Mouse (Mus musculus) E14TG2a.4 (cell line): ENCODE data around the gene 1810049J17Rik.
A peak's percentile ranks its signal among the peaks of the same experiment; 100 is the strongest.

ENCODE experiments used
- H3K27me3 ChIP-seq: 2 replicates; pipeline ENCODE4 v1.6.1; 2014; ENCODE audit warnings: low read length, control low read depth; ENCODE audit not compliant: insufficient read depth
- H3K36me3 ChIP-seq: 2 replicates; pipeline ENCODE4 v1.6.1; 2014; ENCODE audit warnings: low read length, control low read depth; ENCODE audit not compliant: insufficient read depth
- H3K4me1 ChIP-seq: replicated peaks from 2 replicates; pipeline ENCODE4 v1.6.1; 2014; ENCODE audit warnings: low read depth, low read length, control low read depth
- H3K4me3 ChIP-seq: replicated peaks from 2 replicates; pipeline ENCODE4 v1.5.1; 2014; ENCODE audit warnings: mild to moderate bottlenecking, low read length
- H3K9me3 ChIP-seq: 2 replicates; pipeline ENCODE4 v1.6.1; 2014; ENCODE audit warnings: low read length, control low read depth
- CTCF ChIP-seq: conservative IDR thresholded peaks from 2 replicates; pipeline ENCODE4 v1.5.1; 2014; ENCODE audit warnings: low read length
- NANOG ChIP-seq: IDR thresholded peaks from 2 replicates; pipeline ENCODE4 v1.6.1; 2014; ENCODE audit warnings: borderline replicate concordance, low read length, mixed read lengths
- POU5F1 ChIP-seq: IDR thresholded peaks from 2 replicates; pipeline ENCODE4 v1.6.1; 2014; ENCODE audit warnings: low read length, borderline replicate concordance

The 1810049J17Rik gene

DNA sequence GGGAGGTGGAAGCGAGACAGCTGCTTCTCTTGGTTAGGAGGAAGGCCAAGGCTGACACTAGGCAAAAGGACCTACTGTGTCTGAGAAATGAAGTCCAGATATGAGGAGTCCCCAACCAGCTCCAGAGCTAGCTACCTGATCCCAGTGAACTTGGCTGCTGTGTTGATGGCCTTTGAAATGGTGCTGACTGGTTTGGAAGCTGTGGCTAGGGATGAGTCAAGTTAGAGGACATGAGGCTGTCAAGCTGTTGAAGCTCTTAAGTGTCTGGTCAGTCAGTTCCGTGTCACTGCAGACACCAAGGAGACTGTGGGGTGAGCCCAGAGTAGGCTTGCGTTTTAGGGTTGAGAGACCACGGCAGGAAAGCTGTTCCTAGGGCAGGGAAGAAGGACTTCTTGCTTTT lies 12.7 kb upstream of the 1810049J17Rik start:
- H3K4me3 ChIP-seq = no peak overlapping the region
- no peaks in the 10 kb centered on the region for H3K27me3 ChIP-seq
- peaks cover 54% of the 10 kb centered on the region for H3K4me1 ChIP-seq
- no peak for TF ChIP-seq NANOG
- no peak for TF ChIP-seq POU5F1
- no peak for TF ChIP-seq CTCF
- peaks cover 12% of the 10 kb centered on the region for H3K36me3 ChIP-seq
- H3K9me3 ChIP-seq = no peaks in the 10 kb centered on the region

DNA sequence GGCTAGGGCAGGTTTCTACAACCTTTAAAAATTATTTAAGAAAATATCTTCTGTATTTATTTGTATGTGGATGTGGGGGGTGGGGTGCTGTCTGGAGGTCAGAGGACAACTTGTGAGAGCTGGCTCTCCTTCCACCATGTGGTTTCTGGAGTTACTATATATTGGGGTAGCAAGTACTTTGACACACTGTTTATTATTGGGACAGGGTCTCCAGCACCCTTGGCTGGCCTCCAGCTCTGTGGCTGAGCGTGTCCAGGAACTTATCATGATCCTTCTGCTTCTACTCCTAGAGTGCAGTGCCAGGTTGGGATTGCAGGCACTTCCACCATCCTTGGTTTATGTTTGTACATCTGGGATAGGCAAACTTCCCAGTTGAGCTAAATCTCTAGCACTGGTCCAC lies 9.6 kb upstream of the 1810049J17Rik start:
- TF ChIP-seq NANOG (no peak), POU5F1 (no peak), CTCF (no peak)
- H3K27me3 ChIP-seq = no peaks in the 10 kb centered on the region
- H3K4me3 ChIP-seq = no peak overlapping the region
- peaks cover 59% of the 10 kb centered on the region for H3K4me1 ChIP-seq
- no peaks in the 10 kb centered on the region for H3K9me3 ChIP-seq
- H3K36me3 ChIP-seq = peaks cover 20% of the 10 kb centered on the region

DNA sequence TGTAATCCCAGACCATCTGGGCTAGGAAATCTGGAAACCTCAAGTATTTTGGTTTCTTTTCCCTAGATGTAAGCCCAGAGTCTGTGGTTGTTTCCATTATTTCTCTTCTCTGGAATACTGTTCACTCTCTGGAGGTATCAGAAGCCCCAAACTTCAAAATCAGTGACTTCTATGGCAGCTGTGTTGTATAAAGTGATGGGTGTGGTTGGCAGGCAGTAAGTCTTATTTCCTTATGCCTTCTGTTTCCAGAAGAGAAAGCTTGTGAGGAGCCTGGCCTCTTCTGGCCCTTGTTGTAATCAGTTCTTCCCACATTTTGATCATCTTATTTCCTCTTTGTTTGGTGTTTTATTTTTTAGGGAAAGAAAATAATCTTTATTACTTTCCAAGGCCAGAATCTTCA lies 9.2 kb upstream of the 1810049J17Rik start:
- Histone ChIP-seq H3K36me3 (peaks cover 24% of the 10 kb centered on the region), H3K27me3 (no peaks in the 10 kb centered on the region), H3K4me1 (peaks cover 60% of the 10 kb centered on the region), H3K4me3 (no peak overlapping the region), H3K9me3 (no peaks in the 10 kb centered on the region)
- no peak for TF ChIP-seq POU5F1
- no peak for TF ChIP-seq CTCF
- TF ChIP-seq NANOG = no peak

DNA sequence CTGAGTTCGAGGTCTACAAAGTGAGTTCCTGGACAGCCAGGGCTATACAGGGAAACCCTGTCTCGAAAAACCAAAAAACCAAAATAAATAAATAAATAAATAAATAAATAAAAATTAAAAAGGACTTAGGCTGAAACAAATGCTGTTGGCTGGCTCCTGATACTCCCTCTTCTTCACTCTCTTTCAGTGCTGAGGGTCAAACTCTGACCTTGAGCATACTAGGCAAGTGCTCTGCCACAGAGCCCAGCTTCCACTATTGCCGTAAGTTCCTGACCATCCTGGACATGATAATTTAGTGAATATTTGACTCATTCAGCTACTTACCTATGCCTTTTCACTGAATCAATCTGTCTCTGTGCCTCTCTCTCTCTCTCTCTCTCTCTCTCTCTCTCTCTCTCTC lies 8.7 kb upstream of the 1810049J17Rik start:
- TF ChIP-seq CTCF (no peak), POU5F1 (no peak), NANOG (no peak)
- Histone ChIP-seq H3K36me3 (peaks cover 29% of the 10 kb centered on the region), H3K27me3 (no peaks in the 10 kb centered on the region), H3K4me3 (no peak overlapping the region), H3K9me3 (no peaks in the 10 kb centered on the region), H3K4me1 (peaks cover 63% of the 10 kb centered on the region)

DNA sequence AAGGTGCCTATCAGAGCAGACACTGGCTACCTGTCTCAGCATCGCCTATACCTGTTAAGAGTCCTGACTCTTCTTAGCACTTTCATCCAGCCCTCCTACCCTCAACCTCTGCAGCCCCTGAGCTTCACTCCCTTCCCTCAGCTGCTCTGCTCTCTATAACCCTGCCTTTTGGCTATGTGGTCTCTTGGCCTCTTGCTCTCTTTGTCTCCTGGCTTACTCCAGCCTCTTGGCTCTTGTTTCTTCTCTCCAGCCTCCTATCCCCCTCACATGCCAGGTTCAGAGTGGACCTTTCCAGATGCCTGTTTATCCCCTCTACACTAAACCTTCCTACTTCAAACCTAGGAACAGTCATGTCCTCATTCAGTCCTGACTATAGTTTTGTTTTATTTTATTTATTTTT lies 2.6 kb upstream of the 1810049J17Rik start:
- Histone ChIP-seq H3K36me3 (peaks cover 31% of the 10 kb centered on the region), H3K4me3 (0 out of 2 replicates have a peak overlapping the region, but pooled peaks have one; percentile 1), H3K27me3 (peaks cover 7% of the 10 kb centered on the region), H3K4me1 (peaks cover 54% of the 10 kb centered on the region), H3K9me3 (no peaks in the 10 kb centered on the region)
- TF ChIP-seq CTCF = no peak
- TF ChIP-seq POU5F1 = no peak
- no peak for TF ChIP-seq NANOG

DNA sequence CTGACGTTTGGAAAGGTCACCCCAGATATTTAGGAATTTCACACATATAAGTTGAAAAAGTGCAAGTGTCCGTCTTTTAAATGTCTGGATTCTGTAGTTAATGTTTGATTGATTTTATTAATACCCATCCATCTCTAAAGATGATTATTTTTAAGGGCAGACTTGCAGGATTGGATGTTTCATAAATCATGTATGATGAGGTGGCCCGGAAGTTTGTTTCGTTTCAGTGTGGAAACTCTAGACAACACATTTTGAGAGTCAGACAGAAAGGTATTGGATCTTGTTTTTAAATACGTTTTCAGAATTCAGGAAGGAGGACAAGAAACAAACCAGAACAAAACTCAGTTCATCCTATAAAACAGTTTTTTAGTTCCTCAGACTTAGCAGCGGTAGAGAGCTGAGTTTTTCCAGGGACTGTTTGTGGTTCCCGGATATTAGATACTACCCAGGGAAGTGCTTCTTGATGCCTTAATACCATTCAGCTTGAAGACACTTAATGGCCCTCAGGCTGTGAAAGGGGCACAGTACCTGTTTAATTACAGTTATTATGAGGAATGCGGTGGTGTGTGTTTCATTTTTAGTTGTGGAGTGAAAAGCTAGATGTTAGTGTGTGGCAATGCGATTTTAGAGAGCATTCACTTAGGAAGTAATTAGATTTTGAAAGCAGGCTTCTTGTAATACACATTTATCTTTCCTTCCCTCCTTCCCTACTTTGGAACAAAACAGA lies 1.1 kb upstream of the 1810049J17Rik start:
- H3K4me1 ChIP-seq = peaks cover 46% of the 10 kb centered on the region
- peaks cover 13% of the 10 kb centered on the region for H3K27me3 ChIP-seq
- no peaks in the 10 kb centered on the region for H3K9me3 ChIP-seq
- H3K4me3 ChIP-seq = peak overlapping the region; percentile 99
- TF ChIP-seq NANOG (no peak), POU5F1 (no peak), CTCF (no peak)
- peaks cover 29% of the 10 kb centered on the region for H3K36me3 ChIP-seq

DNA sequence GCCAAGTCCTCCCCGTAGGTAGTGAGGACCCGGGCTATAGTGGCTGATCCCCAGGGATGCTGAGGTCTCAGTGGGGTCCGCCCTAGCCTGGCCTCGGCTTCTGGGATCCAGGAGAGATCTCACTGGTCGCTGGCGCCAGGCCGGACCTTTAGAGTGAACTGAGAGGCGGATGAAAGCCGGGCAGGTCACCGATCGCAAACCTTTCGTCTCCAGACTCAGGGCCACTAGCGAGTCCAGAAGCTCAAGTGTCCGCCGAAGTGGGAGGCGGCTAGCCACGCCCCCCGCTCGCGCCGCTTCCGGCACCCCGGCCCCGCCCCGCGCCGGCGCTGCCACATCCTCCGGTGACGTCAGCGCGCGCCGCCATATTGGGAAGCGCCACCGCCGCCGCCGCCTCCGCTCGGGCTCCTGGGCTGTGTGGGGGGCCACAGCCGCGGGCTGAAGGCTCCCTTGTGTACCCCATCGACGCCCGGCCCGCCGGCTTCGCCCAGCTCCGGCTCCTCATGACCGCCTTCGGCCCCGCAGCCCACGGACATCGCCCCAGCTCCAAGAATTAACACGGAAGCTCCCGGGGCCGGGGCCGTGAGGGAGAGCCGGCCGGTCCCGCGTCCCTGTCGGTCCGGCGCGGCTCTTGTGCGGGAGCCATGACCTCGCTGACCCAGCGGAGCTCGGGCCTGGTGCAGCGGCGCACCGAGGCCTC lies 460 bp downstream of the 1810049J17Rik start, which contains the start of gene Golph3:
Golph3 (plus strand) TSS at position 360 of the 697 bp plus-strand sequence.
- no peak for TF ChIP-seq NANOG
- TF ChIP-seq CTCF = no peak
- TF ChIP-seq POU5F1 = no peak
- no peaks in the 10 kb centered on the region for H3K9me3 ChIP-seq
- peaks cover 13% of the 10 kb centered on the region for H3K27me3 ChIP-seq
- H3K36me3 ChIP-seq = peaks cover 21% of the 10 kb centered on the region
- peak within 1 kb of the TSS; percentile 99 for H3K4me3 ChIP-seq
- peaks cover 40% of the 10 kb centered on the region for H3K4me1 ChIP-seq

DNA sequence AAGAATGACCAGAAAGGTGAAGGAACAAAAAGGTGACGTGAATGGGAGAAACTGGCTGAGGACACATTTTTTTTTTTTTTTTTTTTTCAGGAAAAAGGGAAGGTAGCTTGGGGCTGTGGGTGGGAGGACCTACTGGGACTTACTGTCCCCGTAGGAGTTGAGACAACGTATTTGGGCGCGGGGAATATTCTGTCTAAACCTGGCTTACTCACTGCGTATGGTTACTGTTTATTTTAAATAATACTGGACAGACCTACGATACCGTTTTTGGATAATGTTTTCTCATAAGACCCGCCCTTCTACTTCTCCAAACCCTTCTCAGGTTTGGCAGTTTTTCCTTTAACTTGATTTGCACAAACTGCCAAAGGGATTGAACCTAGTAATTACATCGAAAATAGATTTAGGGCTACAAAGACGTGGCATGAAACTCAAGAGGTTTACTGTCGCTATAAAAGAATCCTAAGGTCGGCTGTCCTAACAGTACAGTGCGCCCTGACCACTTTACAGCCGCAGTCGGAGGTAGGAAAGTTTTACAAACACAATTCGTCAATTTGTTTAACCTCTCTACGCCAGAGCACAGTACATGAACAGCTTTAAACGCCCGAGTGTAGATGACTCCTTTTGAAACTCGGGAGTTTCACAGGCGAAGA lies 1.1 kb downstream of the 1810049J17Rik start:
- Histone ChIP-seq H3K4me1 (peaks cover 34% of the 10 kb centered on the region), H3K9me3 (no peaks in the 10 kb centered on the region), H3K27me3 (peaks cover 13% of the 10 kb centered on the region), H3K36me3 (peaks cover 14% of the 10 kb centered on the region), H3K4me3 (peak overlapping the region; percentile 99)
- TF ChIP-seq POU5F1 (no peak), NANOG (no peak), CTCF (no peak)
